Mouse (Mus musculus) CH12.LX (cell line): ENCODE data around the gene Capza2. TPM values are rescaled to one million over a fixed set of nuclear protein-coding genes. Genes with fewer than 3 reads are reported as not detected.

Experiments
- DNase-seq: peaks from one replicate; pipeline ENCODE4 v3.0.0-alpha.2; 2013; ENCODE audit errors: extremely low read depth
- H3K27ac ChIP-seq: 2 replicates; pipeline ENCODE4 v1.5.1; 2012; ENCODE audit warnings: low read depth, mild to moderate bottlenecking, control low read depth, moderate library complexity; ENCODE audit not compliant: insufficient read depth
- H3K27me3 ChIP-seq: replicated peaks from 2 replicates; pipeline ENCODE3; 2012; ENCODE audit warnings: inconsistent platforms
- H3K36me3 ChIP-seq, 2 experiments: replicated peaks in 1 of 2; 2 replicates each; pipeline versions ENCODE3 to v1.6.1; 2012; ENCODE audit warnings: inconsistent platforms in 1 of 2, low read length in 1 of 2, mild to moderate bottlenecking in 1 of 2, mixed read lengths in 1 of 2, moderate library complexity in 1 of 2; ENCODE audit not compliant: control insufficient read depth in 1 of 2, insufficient read depth in 1 of 2
- H3K4me1 ChIP-seq, 2 experiments: 2 replicates each; pipeline ENCODE4 v1.6.1; 2012; ENCODE audit warnings: inconsistent platforms in 1 of 2, moderate library complexity in 1 of 2; ENCODE audit not compliant: insufficient read depth in 2 of 2, control insufficient read depth in 1 of 2
- H3K4me2 ChIP-seq: 2 replicates; pipeline ENCODE4 v1.6.1; 2012; ENCODE audit warnings: low read depth, mild to moderate bottlenecking, control low read depth; ENCODE audit not compliant: poor library complexity, insufficient read depth, severe bottlenecking
- H3K4me3 ChIP-seq, 3 experiments: fragments of 150-350 bp in 1 of 3; sonication (generic) in 1 of 3; replicated peaks in 1 of 3; 2 replicates each; pipeline versions ENCODE3 to v1.5.1; 2011 to 2012; ENCODE audit warnings: low read depth in 2 of 3, low read length in 2 of 3, mild to moderate bottlenecking in 2 of 3, moderate library complexity in 2 of 3, control low read depth in 1 of 3, improper control_type of control experiment in 1 of 3, inconsistent platforms in 1 of 3, mixed read lengths in 1 of 3; ENCODE audit not compliant: poor library complexity in 1 of 3
- H3K79me2 ChIP-seq: replicated peaks from 2 replicates; pipeline ENCODE4 v1.6.1; 2012; ENCODE audit warnings: mild to moderate bottlenecking, moderate library complexity; ENCODE audit not compliant: control insufficient read depth, poor library complexity, insufficient read depth, severe bottlenecking; ENCODE audit errors: extremely low read depth
- H3K9ac ChIP-seq: 2 replicates; pipeline ENCODE4 v1.6.1; 2012; ENCODE audit warnings: low read depth, mild to moderate bottlenecking, control low read depth, moderate library complexity; ENCODE audit not compliant: insufficient read depth
- H3K9me3 ChIP-seq: replicated peaks from 2 replicates; pipeline ENCODE3; 2012; ENCODE audit warnings: low read length, inconsistent platforms, mixed read lengths
- BHLHE40 ChIP-seq: IDR thresholded peaks from 2 replicates; pipeline ENCODE4 v1.6.1; 2011; ENCODE audit warnings: mild to moderate bottlenecking, low read depth, low read length, improper control_type of control experiment
- CHD1 ChIP-seq: IDR thresholded peaks from 2 replicates; pipeline ENCODE4 v1.6.1; 2012; ENCODE audit warnings: low read depth, low read length, improper control_type of control experiment, inconsistent platforms
- CHD2 ChIP-seq: IDR thresholded peaks from 2 replicates; pipeline ENCODE4 v1.6.1; 2011; ENCODE audit warnings: low read length, improper control_type of control experiment
- E2F4 ChIP-seq: IDR thresholded peaks from 2 replicates; pipeline ENCODE4 v1.6.1; 2011; ENCODE audit warnings: low read depth, low read length, improper control_type of control experiment; ENCODE audit not compliant: insufficient replicate concordance
- ELF1 ChIP-seq: IDR thresholded peaks from 2 replicates; pipeline ENCODE4 v1.6.1; 2014; ENCODE audit warnings: low read depth, mild to moderate bottlenecking, inconsistent platforms, low read length, improper control_type of control experiment
- EP300 ChIP-seq: IDR thresholded peaks from 2 replicates; pipeline ENCODE4 v1.6.1; 2011; ENCODE audit warnings: low read length, improper control_type of control experiment
- IRF4 ChIP-seq: IDR thresholded peaks from 2 replicates; pipeline ENCODE4 v1.6.1; 2014; ENCODE audit warnings: low read depth, mild to moderate bottlenecking, inconsistent platforms, low read length, improper control_type of control experiment
- JUN ChIP-seq: IDR thresholded peaks from 2 replicates; pipeline ENCODE4 v1.6.1; 2011; ENCODE audit warnings: low read depth, mild to moderate bottlenecking, low read length, improper control_type of control experiment, moderate library complexity; ENCODE audit not compliant: insufficient read depth
- JUND ChIP-seq: conservative IDR thresholded peaks from 2 replicates; pipeline ENCODE4 v1.6.1; 2011; ENCODE audit warnings: low read depth, low read length, improper control_type of control experiment
- MAZ ChIP-seq: IDR thresholded peaks from 2 replicates; pipeline ENCODE4 v1.6.1; 2012; ENCODE audit warnings: low read depth, mild to moderate bottlenecking, inconsistent platforms, low read length, improper control_type of control experiment, moderate library complexity
- MEF2A ChIP-seq: IDR thresholded peaks from 2 replicates; pipeline ENCODE4 v1.6.1; 2014; ENCODE audit warnings: low read depth, mild to moderate bottlenecking, inconsistent platforms, low read length, improper control_type of control experiment, borderline replicate concordance
- NRF1 ChIP-seq: IDR thresholded peaks from 2 replicates; pipeline ENCODE4 v1.6.1; 2014; ENCODE audit warnings: low read depth, mild to moderate bottlenecking, inconsistent platforms, low read length, improper control_type of control experiment, moderate library complexity
- PAX5 ChIP-seq: IDR thresholded peaks from 2 replicates; pipeline ENCODE4 v1.6.1; 2012; ENCODE audit warnings: low read length, inconsistent platforms, mixed read lengths
- POLR2A ChIP-seq: IDR thresholded peaks from 2 replicates; pipeline ENCODE4 v1.6.1; 2011; ENCODE audit warnings: low read depth, mild to moderate bottlenecking, improper control_type of control experiment, low read length
- POLR2AphosphoS2 ChIP-seq: IDR thresholded peaks from 2 replicates; pipeline ENCODE4 v1.6.1; 2011; ENCODE audit warnings: low read depth, low read length, improper control_type of control experiment
- RAD21 ChIP-seq: IDR thresholded peaks from 2 replicates; pipeline ENCODE4 v1.6.1; 2011; ENCODE audit warnings: low read depth, mild to moderate bottlenecking, low read length, improper control_type of control experiment, moderate library complexity
- RCOR1 ChIP-seq: conservative IDR thresholded peaks from 2 replicates; pipeline ENCODE4 v1.6.1; 2012; ENCODE audit warnings: low read depth, mild to moderate bottlenecking, inconsistent platforms, low read length, improper control_type of control experiment
- SMC3 ChIP-seq: IDR thresholded peaks from 2 replicates; pipeline ENCODE4 v1.6.1; 2011; ENCODE audit warnings: low read depth, low read length, improper control_type of control experiment
- TBP ChIP-seq: conservative IDR thresholded peaks from 2 replicates; pipeline ENCODE4 v1.6.1; 2011; ENCODE audit warnings: low read depth, low read length, improper control_type of control experiment
- TCF12 ChIP-seq: IDR thresholded peaks from 2 replicates; pipeline ENCODE4 v1.6.1; 2014; ENCODE audit warnings: low read depth, mild to moderate bottlenecking, inconsistent platforms, low read length, improper control_type of control experiment
- UBTF ChIP-seq: IDR thresholded peaks from 2 replicates; pipeline ENCODE4 v1.6.1; 2012; ENCODE audit warnings: low read depth, mild to moderate bottlenecking, inconsistent platforms, low read length, improper control_type of control experiment, moderate library complexity
- ZKSCAN1 ChIP-seq: IDR thresholded peaks from 2 replicates; pipeline ENCODE4 v1.6.1; 2012; ENCODE audit warnings: low read depth, inconsistent platforms, low read length, improper control_type of control experiment, borderline replicate concordance
- dilution Hi-C: fragments of 300-500 bp; cut with MboI; formaldehyde crosslinking; loops from 2 replicates; pipeline ENCODE4 v1.14.3; 2020; ENCODE audit warnings: low sequenced_read_pairs; ENCODE audit not compliant: extremely low pct_unique_long_range_greater_than_20kb, extremely low pct_ligation_motif_present
- in situ Hi-C: fragments of 300-500 bp; cut with MboI; formaldehyde crosslinking; loops from 3 replicates; pipeline ENCODE4 v1.14.3; 2019; ENCODE audit warnings: low sequenced_read_pairs, low pct_ligation_motif_present, low pct_unique_long_range_greater_than_20kb, mixed read lengths
- polyA plus RNA-seq: library from polyadenylated mRNA; unstranded; fragments of >175 nt; gene quantifications from 2 replicates; pipeline ENCODE4 v1.2.1, GENCODE M21; 2012; ENCODE audit warnings: low read depth; ENCODE audit not compliant: insufficient read length
- total RNA-seq, 2 experiments: library from RNA; depleted of rRNA; stranded (reverse); fragments of 300-350 nt in 1 of 2; fragments of >200 nt in 1 of 2; gene quantifications; 2 replicates each; pipeline ENCODE4 v1.2.3; 2012 to 2014

Gene Capza2
- total and polyA plus RNA-seq, 3 experiments: 64.9 to 277 (median 171) TPM

GRCm38 (mm10) chr6:17606915-17607314 is 29.1 kb upstream of the Capza2 start:
- Histone ChIP-seq H3K4me3 (no peak overlapping the region), H3K36me3 (no peaks in the 10 kb centered on the region), H3K27ac (no peak overlapping the region), H3K79me2 (no peaks in the 10 kb centered on the region), H3K4me1 (peaks cover 6 to 12% of the 10 kb centered on the region in 2 experiments), H3K27me3 (no peaks in the 10 kb centered on the region), H3K9me3 (no peaks in the 10 kb centered on the region), H3K4me2 (no peak overlapping the region), H3K9ac (no peak overlapping the region)
- in situ Hi-C loops: no loop called here
- dilution Hi-C loops: no loop called here
- TF ChIP-seq EP300 (no peak), TCF12 (no peak), POLR2AphosphoS2 (no peak), JUN (no peak), POLR2A (no peak), ZKSCAN1 (no peak), MAZ (no peak), PAX5 (no peak), RAD21 (no peak), ELF1 (no peak), JUND (no peak), CHD2 (no peak)
- DNase-seq: no peak

GRCm38 (mm10) chr6:17611352-17612010 is 24.6 kb upstream of the Capza2 start:
- in situ Hi-C loops (no loop called here), dilution Hi-C loops (no loop called here)
- H3K4me2 ChIP-seq: peak overlapping the region; percentile 86
- no peaks in the 10 kb centered on the region for H3K27me3 ChIP-seq
- 0 out of 2 replicates have a peak overlapping the region, but pooled peaks have one; percentile 25 for H3K9ac ChIP-seq
- no peaks in the 10 kb centered on the region for H3K36me3 ChIP-seq
- H3K79me2 ChIP-seq: no peaks in the 10 kb centered on the region
- H3K4me3 ChIP-seq: peak overlapping the region in 1 of 3 experiments; percentile 16
- H3K9me3 ChIP-seq: no peaks in the 10 kb centered on the region
- peak; percentile 72 for TF ChIP-seq MEF2A
- no peak for TF ChIP-seq E2F4
- no peak for TF ChIP-seq POLR2A
- TF ChIP-seq CHD2: 0 out of 2 replicates have a peak, but pooled peaks have one; percentile 20
- TF ChIP-seq SMC3: no peak
- TF ChIP-seq IRF4: peak; percentile 86
- TF ChIP-seq NRF1: no peak
- no peak for TF ChIP-seq UBTF
- TF ChIP-seq RCOR1: peak; percentile 50; the same call in 1 of the 2 replicates
- 0 out of 2 replicates have a peak, but pooled peaks have one; percentile 17 for TF ChIP-seq BHLHE40
- TF ChIP-seq EP300: peak; percentile 89
- no peak for TF ChIP-seq CHD1
- TF ChIP-seq TBP: no peak
- DNase-seq: peak; percentile 42
- peaks cover 5 to 26% of the 10 kb centered on the region in 2 experiments for H3K4me1 ChIP-seq
- peak overlapping the region; percentile 8 for H3K27ac ChIP-seq
